Mouse (Mus musculus) forebrain, postnatal 0 days (tissue): ENCODE data around the gene Sertad4. TPM values are rescaled to one million over a fixed set of nuclear protein-coding genes. Genes with fewer than 3 reads are reported as not detected.

ENCODE experiments used
- ATAC-seq: fragments of 200-750 bp; cut with Nextera tagmentation; 2 replicates; pipeline ENCODE4 v1.8.0; 2017; ENCODE audit warnings: mild to moderate bottlenecking, moderate library complexity
- DNase-seq: peaks from one replicate; pipeline ENCODE4 v3.0.0-alpha.2; 2015
- H3K27ac ChIP-seq: fragments of 300-500 bp; sonication (generic); 2 replicates; pipeline ENCODE4 v1.5.1; 2014; ENCODE audit warnings: low read depth, mild to moderate bottlenecking, antibody characterized with exemption, low read length, moderate library complexity, mixed read lengths
- H3K27me3 ChIP-seq: fragments of 300-500 bp; sonication (generic); 2 replicates; pipeline ENCODE4 v1.6.1; 2014; ENCODE audit warnings: mild to moderate bottlenecking, low read length, mixed read lengths; ENCODE audit not compliant: insufficient read depth
- H3K36me3 ChIP-seq: fragments of 300-500 bp; sonication (generic); 2 replicates; pipeline ENCODE4 v1.6.1; 2014; ENCODE audit warnings: mild to moderate bottlenecking, moderate library complexity; ENCODE audit not compliant: insufficient read depth
- H3K4me1 ChIP-seq: fragments of 300-500 bp; sonication (generic); 2 replicates; pipeline ENCODE4 v1.6.1; 2014; ENCODE audit warnings: antibody characterized with exemption; ENCODE audit not compliant: insufficient read depth
- H3K4me2 ChIP-seq: fragments of 300-500 bp; sonication (generic); 2 replicates; pipeline ENCODE4 v1.6.1; 2014; ENCODE audit warnings: low read depth, mild to moderate bottlenecking, moderate library complexity
- H3K4me3 ChIP-seq: fragments of 300-500 bp; sonication (generic); 2 replicates; pipeline ENCODE4 v1.5.1; 2014; ENCODE audit warnings: low read depth, low read length, mixed read lengths
- H3K9ac ChIP-seq: fragments of 300-500 bp; sonication (generic); 2 replicates; pipeline ENCODE4 v1.6.1; 2014; ENCODE audit warnings: mild to moderate bottlenecking
- H3K9me3 ChIP-seq: fragments of 300-500 bp; sonication (generic); 2 replicates; pipeline ENCODE4 v1.6.1; 2016; ENCODE audit warnings: low read length
- CTCF ChIP-seq: sonication (generic); IDR thresholded peaks from 2 replicates; pipeline ENCODE4 v1.5.1; 2016; ENCODE audit warnings: antibody characterized with exemption, control low read depth, low read depth
- WGBS: fragments of 180-500 bp; shearing (Covaris S2); extraction: QIAGEN DNeasy Blood & Tissue Kit; methylation state at CpG from one replicate; pipeline ENCODE4 v1.1.7; 2014; 5-methylcytosine and 5-hydroxymethylcytosine counted together
- polyA plus RNA-seq: library from polyadenylated mRNA; unstranded; fragments of >200 nt; fragmentation: Nextera tagmentation; extraction: Ambion mirVana; gene quantifications from 2 replicates; pipeline ENCODE4 v1.2.1, GENCODE M21; 2015
- total RNA-seq: library from RNA; depleted of rRNA; stranded (reverse); fragments of >200 nt; gene quantifications from 2 replicates; pipeline ENCODE4 v1.2.3, GENCODE M21; 2014

Gene Sertad4
- total and polyA plus RNA-seq, 2 experiments from 2014 or later = 10.7 to 30.4 TPM

DNA sequence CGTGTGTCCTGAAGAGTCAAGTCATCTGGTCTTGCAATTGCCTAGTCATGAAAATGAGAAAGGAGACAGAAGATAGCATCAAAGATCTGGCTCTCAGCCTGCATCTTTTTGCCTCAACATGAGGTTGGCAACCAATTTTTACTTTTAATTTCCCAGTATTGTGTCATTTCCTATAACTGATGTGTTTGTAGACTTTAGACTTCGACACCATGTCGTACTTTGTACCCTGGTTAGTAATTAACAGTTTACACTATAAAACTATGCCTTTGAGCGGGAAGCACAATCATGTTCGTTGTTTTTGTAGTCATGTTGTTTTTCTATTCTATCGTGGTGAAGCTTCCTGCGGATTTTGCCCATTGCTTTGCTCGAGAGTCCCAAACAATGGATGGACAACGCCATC lies 42.8 kb downstream of the Sertad4 start:
- no peaks in the 10 kb centered on the region for H3K27me3 ChIP-seq
- DNase-seq = no peak
- H3K9ac ChIP-seq = no peak overlapping the region
- H3K36me3 ChIP-seq = no peaks in the 10 kb centered on the region
- 86% methylated on average over 9 of the region's 9 CpGs for WGBS
- no peak overlapping the region for H3K4me3 ChIP-seq
- no peak overlapping the region for H3K4me2 ChIP-seq
- no peaks in the 10 kb centered on the region for H3K4me1 ChIP-seq
- H3K9me3 ChIP-seq = no peaks in the 10 kb centered on the region
- no peak for ATAC-seq
- TF ChIP-seq CTCF = no peak
- H3K27ac ChIP-seq = no peak overlapping the region

DNA sequence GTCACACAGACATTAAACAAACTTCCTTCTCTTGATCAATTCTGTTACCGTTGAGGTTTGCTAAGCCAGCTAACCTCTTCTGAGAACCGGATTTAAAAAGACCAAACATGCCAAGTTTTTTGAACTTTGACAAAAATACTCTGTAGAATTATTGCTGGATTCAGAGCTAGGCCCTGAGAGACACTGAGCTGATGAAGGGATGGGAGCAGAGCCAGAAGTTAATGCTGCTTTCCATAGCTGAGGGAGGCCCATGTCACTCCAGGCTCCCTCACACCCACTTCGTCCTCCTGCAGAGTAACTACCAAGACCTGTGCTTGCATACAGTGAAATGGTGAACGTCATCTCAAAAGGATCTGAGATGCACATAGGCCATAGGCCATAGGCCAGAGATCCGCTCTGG lies 43.3 kb downstream of the Sertad4 start:
- WGBS = 90% methylated on average over 5 of the region's 5 CpGs
- Histone ChIP-seq H3K4me3 (no peak overlapping the region), H3K4me1 (no peaks in the 10 kb centered on the region), H3K9me3 (no peaks in the 10 kb centered on the region), H3K4me2 (no peak overlapping the region), H3K36me3 (no peaks in the 10 kb centered on the region), H3K9ac (no peak overlapping the region), H3K27me3 (no peaks in the 10 kb centered on the region), H3K27ac (no peak overlapping the region)
- DNase-seq (no peak), ATAC-seq (no peak)
- no peak for TF ChIP-seq CTCF

DNA sequence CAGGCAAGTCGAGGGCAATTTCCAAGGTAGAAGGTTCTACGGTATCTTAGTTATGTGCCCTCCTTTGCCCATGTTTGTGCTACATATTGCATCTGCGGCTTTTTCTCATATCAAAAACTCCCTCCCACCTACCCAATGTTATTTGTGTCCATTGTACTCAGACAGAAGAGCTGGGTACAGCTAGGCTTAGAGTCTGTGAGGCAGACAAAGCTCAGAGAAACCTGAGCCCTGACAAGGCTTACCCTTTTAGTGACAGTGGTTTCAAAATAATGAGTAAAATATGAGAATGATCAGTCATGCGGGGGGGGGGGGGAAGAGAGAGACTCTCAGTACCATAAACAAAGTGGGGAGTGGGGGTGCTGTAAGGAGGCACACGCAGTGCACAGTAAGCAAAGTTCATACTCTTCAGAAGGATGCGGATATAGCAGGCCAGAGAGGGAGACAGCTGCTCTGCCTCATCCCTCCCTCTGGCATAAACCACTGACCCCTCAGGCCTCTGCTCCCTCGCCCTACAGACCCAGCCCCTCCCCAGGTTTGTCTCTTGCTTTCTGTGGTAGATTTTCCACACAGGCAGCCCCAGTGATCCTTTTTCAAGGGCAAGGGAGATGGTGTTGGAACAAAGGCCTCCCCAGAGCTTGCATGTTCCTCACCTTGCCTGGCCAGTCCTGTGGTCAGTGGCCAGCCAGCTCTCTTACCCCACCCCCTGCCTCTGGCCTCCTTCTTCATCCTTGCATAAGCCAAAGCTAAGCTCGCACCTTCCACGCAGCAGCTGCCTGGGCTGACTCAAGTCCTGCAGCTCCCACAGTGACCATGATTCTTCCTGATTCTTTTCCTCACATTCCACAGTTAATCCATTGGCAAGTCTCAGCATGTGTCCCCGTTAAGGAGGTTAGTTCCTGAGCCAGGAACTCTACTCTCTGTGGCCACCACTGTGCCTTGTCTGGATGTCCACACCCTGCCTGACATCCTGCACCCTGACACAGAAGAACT lies 49.1 kb downstream of the Sertad4 start:
- H3K9me3 ChIP-seq = no peaks in the 10 kb centered on the region
- no peaks in the 10 kb centered on the region for H3K36me3 ChIP-seq
- DNase-seq (no peak), ATAC-seq (no peak)
- TF ChIP-seq CTCF = no peak
- no peak overlapping the region for H3K9ac ChIP-seq
- H3K4me2 ChIP-seq = no peak overlapping the region
- no peak overlapping the region for H3K4me3 ChIP-seq
- H3K4me1 ChIP-seq = no peaks in the 10 kb centered on the region
- WGBS = 58% methylated on average over 9 of the region's 10 CpGs
- H3K27ac ChIP-seq = no peak overlapping the region
- no peaks in the 10 kb centered on the region for H3K27me3 ChIP-seq

DNA sequence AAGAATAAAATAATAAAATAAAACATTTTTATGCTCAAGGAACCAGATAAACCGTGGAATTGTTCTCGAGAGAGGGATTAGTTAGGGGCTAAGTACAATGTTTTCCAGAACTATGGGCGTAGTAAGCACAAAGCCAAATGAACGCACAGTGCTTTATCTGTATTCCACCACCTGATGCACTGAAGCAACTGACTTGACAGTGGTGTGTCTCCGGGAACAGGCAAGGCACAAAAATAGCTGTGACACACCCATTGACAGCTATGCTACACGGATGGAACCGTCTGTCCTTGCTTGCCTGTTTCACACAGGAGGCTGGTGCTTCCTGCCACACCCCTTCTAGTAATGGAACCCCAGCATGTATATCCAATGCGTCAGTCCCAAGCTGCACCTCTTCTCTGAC lies 55.2 kb downstream of the Sertad4 start:
- ATAC-seq (no peak), DNase-seq (no peak)

DNA sequence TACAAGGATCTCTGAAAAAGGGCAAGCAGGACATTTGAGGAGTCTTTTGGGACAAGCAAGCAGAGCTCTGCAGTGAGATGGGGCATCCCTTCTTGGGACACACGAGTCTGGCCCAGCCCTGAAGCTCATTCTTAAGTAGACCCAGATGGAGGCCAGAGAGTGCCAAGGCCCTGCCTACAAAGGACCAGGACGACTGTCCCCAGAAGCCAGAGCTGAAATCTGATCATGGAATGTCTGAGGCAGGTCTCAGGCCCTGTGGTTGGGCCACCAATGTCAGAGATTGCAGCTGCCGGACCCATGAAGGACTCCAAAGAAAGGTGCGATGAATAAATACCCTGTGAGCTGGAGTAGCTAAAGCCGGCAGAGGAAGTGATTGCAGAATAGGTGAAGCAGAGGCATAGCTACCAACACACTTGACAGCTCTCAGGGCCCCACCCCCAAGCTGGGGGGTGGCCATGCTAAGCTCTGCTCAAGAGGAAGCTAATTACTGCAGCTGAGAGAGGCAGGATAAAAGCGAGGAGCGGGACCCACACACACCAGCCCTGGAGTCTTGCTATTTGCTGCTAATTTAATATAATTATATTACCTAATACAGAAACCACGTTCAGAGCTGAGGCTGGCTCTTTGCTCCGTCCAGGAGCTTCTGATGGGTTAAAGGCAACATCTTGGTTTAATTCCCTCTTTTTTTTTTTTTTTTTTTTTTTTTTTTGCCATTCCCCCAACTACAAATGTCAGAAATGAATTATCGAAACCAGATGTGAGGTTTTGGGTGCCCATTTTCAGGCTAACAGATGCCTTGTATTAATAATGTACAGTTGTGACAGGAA lies 56.2 kb downstream of the Sertad4 start:
- Histone ChIP-seq H3K4me2 (no peak overlapping the region), H3K9ac (no peak overlapping the region), H3K27ac (peak overlapping the region; percentile 29; the same call in 1 of the 2 replicates), H3K9me3 (no peaks in the 10 kb centered on the region), H3K4me1 (no peaks in the 10 kb centered on the region), H3K36me3 (no peaks in the 10 kb centered on the region), H3K27me3 (no peaks in the 10 kb centered on the region), H3K4me3 (no peak overlapping the region)
- no peak for DNase-seq
- TF ChIP-seq CTCF = no peak
- peak; percentile 86 for ATAC-seq
- 18% methylated on average over 10 of the region's 10 CpGs for WGBS

More for the DNA sequence above, 55.2 kb downstream of the Sertad4 start:
- WGBS = 81% methylated on average over 8 of the region's 8 CpGs
- Histone ChIP-seq H3K36me3 (no peaks in the 10 kb centered on the region), H3K4me2 (no peak overlapping the region), H3K27ac (no peak overlapping the region), H3K4me1 (no peaks in the 10 kb centered on the region), H3K27me3 (no peaks in the 10 kb centered on the region), H3K9ac (no peak overlapping the region), H3K4me3 (no peak overlapping the region), H3K9me3 (no peaks in the 10 kb centered on the region)
- no peak for TF ChIP-seq CTCF

DNA sequence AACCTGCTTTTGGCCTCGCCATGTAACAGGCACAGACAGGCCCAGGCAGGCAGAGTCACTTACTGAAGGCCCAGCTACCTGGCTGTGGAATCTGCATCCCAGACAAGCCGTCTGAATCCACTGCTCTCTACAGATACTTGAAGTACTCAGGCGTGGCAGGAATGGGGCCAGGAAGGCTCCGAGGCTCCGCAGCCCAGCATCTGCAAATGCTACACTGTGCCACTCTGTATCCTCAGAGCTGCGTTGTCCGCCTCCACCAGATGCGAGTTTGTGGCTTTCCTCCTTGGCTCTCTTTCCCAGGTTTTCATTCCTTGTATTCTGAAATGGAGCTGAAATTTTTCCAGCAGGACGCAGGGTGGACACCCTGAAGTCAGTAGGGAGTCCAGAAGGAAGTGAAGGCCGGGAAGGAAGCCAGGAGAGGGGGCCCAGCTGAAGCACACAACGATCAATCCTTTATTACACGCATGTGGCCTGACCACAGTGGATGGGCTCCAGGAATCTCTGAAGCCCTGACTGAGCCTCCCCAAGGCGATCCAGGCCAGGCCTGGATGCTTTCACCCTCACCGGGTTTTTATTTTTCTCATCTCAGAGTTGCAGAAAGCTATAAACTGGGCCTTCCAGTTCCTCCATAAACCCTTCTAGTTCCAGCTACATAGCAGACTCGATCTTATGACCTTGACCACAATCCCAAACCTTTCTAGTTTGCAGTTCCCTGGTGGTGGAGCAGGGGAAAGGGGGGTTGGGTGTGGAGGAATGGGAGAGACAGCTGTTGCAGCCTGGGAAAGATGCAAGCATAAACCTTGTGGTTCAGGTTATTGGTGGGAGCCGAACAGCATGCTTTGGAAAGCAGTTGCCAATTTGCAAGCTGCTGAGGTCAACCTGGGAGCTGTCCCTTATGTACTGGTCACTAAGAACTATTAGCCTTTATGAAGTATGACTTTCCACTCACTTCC lies 57.1 kb downstream of the Sertad4 start:
- no peak overlapping the region for H3K4me3 ChIP-seq
- H3K9ac ChIP-seq = no peak overlapping the region
- WGBS = 76% methylated on average over 16 of the region's 16 CpGs
- no peak overlapping the region for H3K4me2 ChIP-seq
- H3K27me3 ChIP-seq = no peaks in the 10 kb centered on the region
- H3K36me3 ChIP-seq = no peaks in the 10 kb centered on the region
- no peaks in the 10 kb centered on the region for H3K9me3 ChIP-seq
- H3K27ac ChIP-seq = no peak overlapping the region
- TF ChIP-seq CTCF = no peak
- no peak for ATAC-seq
- no peaks in the 10 kb centered on the region for H3K4me1 ChIP-seq
- DNase-seq = no peak
